Mouse (Mus musculus) MEL (cell line): Measurements from ENCODE around the gene Nme7. TPM values are rescaled to one million over a fixed set of nuclear protein-coding genes. Genes with fewer than 3 reads are reported as not detected.

Experiments used
- DNase-seq: peaks from one replicate; pipeline ENCODE4 v3.0.0; 2011; ENCODE audit warnings: low read depth, low spot score
- H3K27ac ChIP-seq: 2 replicates; pipeline ENCODE4 v1.5.1; 2012; ENCODE audit warnings: low read depth, mild to moderate bottlenecking, control low read depth, low read length, moderate library complexity; ENCODE audit not compliant: control insufficient read depth
- H3K27me3 ChIP-seq, 2 experiments: fragments of 150-350 bp in 1 of 2; sonication (generic) in 1 of 2; 2 replicates each; pipeline ENCODE4 v1.6.1; 2012; ENCODE audit warnings: low read length in 2 of 2, mild to moderate bottlenecking in 2 of 2, improper control_type of control experiment in 1 of 2, moderate library complexity in 1 of 2; ENCODE audit not compliant: insufficient read depth in 2 of 2, control insufficient read depth in 1 of 2
- H3K36me3 ChIP-seq, 2 experiments: 2 replicates each; pipeline ENCODE4 v1.6.1; 2012 to 2014; ENCODE audit warnings: low read length in 2 of 2, improper control_type of control experiment in 1 of 2, inconsistent platforms in 1 of 2, mild to moderate bottlenecking in 1 of 2; ENCODE audit not compliant: insufficient read depth in 2 of 2, control insufficient read depth in 1 of 2
- H3K4me1 ChIP-seq, 2 experiments: fragments of 150-350 bp in 1 of 2; sonication (generic) in 1 of 2; 2 replicates each; pipeline ENCODE4 v1.6.1; 2012; ENCODE audit warnings: low read length in 2 of 2, improper control_type of control experiment in 1 of 2, mild to moderate bottlenecking in 1 of 2; ENCODE audit not compliant: insufficient read depth in 2 of 2, control insufficient read depth in 1 of 2
- H3K4me3 ChIP-seq, 2 experiments: fragments of 150-350 bp in 1 of 2; sonication (generic) in 1 of 2; 2 replicates each; pipeline ENCODE4 v1.5.1; 2012; ENCODE audit warnings: low read depth in 2 of 2, low read length in 2 of 2, mild to moderate bottlenecking in 2 of 2, moderate library complexity in 2 of 2, control low read depth in 1 of 2, improper control_type of control experiment in 1 of 2; ENCODE audit not compliant: control insufficient read depth in 1 of 2, insufficient read depth in 1 of 2
- H3K79me2 ChIP-seq: 2 replicates; pipeline ENCODE4 v1.6.1; 2012; ENCODE audit warnings: mild to moderate bottlenecking, low read length, moderate library complexity; ENCODE audit not compliant: control insufficient read depth, poor library complexity, insufficient read depth
- H3K9ac ChIP-seq: 2 replicates; pipeline ENCODE4 v1.6.1; 2012; ENCODE audit warnings: low read depth, mild to moderate bottlenecking, control low read depth, low read length, moderate library complexity; ENCODE audit not compliant: control insufficient read depth, poor library complexity, severe bottlenecking
- H3K9me3 ChIP-seq: fragments of 150-350 bp; sonication (generic); replicated peaks from 2 replicates; pipeline ENCODE4 v1.6.1; 2012; ENCODE audit warnings: mild to moderate bottlenecking, low read length, improper control_type of control experiment, moderate library complexity; ENCODE audit not compliant: insufficient read depth
- CHD2 ChIP-seq: IDR thresholded peaks from 2 replicates; pipeline ENCODE4 v1.6.1; 2011; ENCODE audit warnings: low read length, improper control_type of control experiment
- ELF1 ChIP-seq: IDR thresholded peaks from 2 replicates; pipeline ENCODE4 v1.6.1; 2014; ENCODE audit warnings: low read depth, mild to moderate bottlenecking, inconsistent platforms, low read length, improper control_type of control experiment, moderate library complexity
- EP300 ChIP-seq, 2 experiments: IDR thresholded peaks; 2 replicates each; pipeline ENCODE4 v1.6.1; 2011; ENCODE audit warnings: improper control_type of control experiment in 2 of 2, low read length in 2 of 2, low read depth in 1 of 2, mild to moderate bottlenecking in 1 of 2
- GABPA ChIP-seq: IDR thresholded peaks from 2 replicates; pipeline ENCODE4 v1.6.1; 2012; ENCODE audit warnings: low read depth, mild to moderate bottlenecking, inconsistent platforms, low read length, improper control_type of control experiment, moderate library complexity
- MAX ChIP-seq: IDR thresholded peaks from 2 replicates; pipeline ENCODE4 v1.6.1; 2011; ENCODE audit warnings: low read length, improper control_type of control experiment
- MEF2A ChIP-seq: IDR thresholded peaks from 2 replicates; pipeline ENCODE4 v1.6.1; 2014; ENCODE audit warnings: low read depth, mild to moderate bottlenecking, inconsistent platforms, low read length, improper control_type of control experiment; ENCODE audit not compliant: poor library complexity, insufficient replicate concordance, severe bottlenecking; ENCODE audit errors: extremely low read depth
- MYB ChIP-seq: IDR thresholded peaks from 2 replicates; pipeline ENCODE4 v1.6.1; 2011; ENCODE audit warnings: mild to moderate bottlenecking, low read depth, low read length, improper control_type of control experiment
- MYC ChIP-seq: IDR thresholded peaks from 2 replicates; pipeline ENCODE4 v1.6.1; 2011; ENCODE audit warnings: low read depth, mild to moderate bottlenecking, low read length, improper control_type of control experiment, moderate library complexity
- NRF1 ChIP-seq: IDR thresholded peaks from 2 replicates; pipeline ENCODE4 v1.6.1; 2014; ENCODE audit warnings: low read depth, mild to moderate bottlenecking, inconsistent platforms, low read length, improper control_type of control experiment, moderate library complexity; ENCODE audit not compliant: poor library complexity, insufficient read depth, severe bottlenecking
- POLR2AphosphoS5 ChIP-seq: IDR thresholded peaks from 2 replicates; pipeline ENCODE4 v1.6.1; 2012; ENCODE audit warnings: low read depth, borderline replicate concordance, mild to moderate bottlenecking, inconsistent platforms, low read length, moderate library complexity, mixed read lengths
- RAD21 ChIP-seq: IDR thresholded peaks from 2 replicates; pipeline ENCODE4 v1.6.1; 2011; ENCODE audit warnings: mild to moderate bottlenecking, low read depth, low read length, improper control_type of control experiment
- RCOR1 ChIP-seq: IDR thresholded peaks from 2 replicates; pipeline ENCODE4 v1.6.1; 2012; ENCODE audit warnings: low read depth, mild to moderate bottlenecking, inconsistent platforms, low read length, improper control_type of control experiment
- TBP ChIP-seq: IDR thresholded peaks from 2 replicates; pipeline ENCODE4 v1.8.0; 2011; ENCODE audit warnings: low read depth, low read length, improper control_type of control experiment
- UBTF ChIP-seq: IDR thresholded peaks from 2 replicates; pipeline ENCODE4 v1.6.1; 2012; ENCODE audit warnings: low read depth, mild to moderate bottlenecking, inconsistent platforms, low read length, improper control_type of control experiment, moderate library complexity, borderline replicate concordance; ENCODE audit not compliant: insufficient read depth
- ZC3H11A ChIP-seq: IDR thresholded peaks from 2 replicates; pipeline ENCODE4 v1.6.1; 2012; ENCODE audit warnings: low read depth, mild to moderate bottlenecking, inconsistent platforms, low read length, improper control_type of control experiment
- ZMIZ1 ChIP-seq: IDR thresholded peaks from 2 replicates; pipeline ENCODE4 v1.6.1; 2012; ENCODE audit warnings: low read depth, mild to moderate bottlenecking, inconsistent platforms, low read length, improper control_type of control experiment, moderate library complexity
- polyA plus RNA-seq, 2 experiments: library from polyadenylated mRNA; stranded (reverse) in 1 of 2; unstranded in 1 of 2; fragments of >175 nt in 1 of 2; fragments of >200 nt in 1 of 2; gene quantifications; 2 replicates each; pipeline versions ENCODE4 v1.2.1 to v1.2.4; 2012; ENCODE audit warnings: low replicate concordance in 2 of 2, low read depth in 1 of 2; ENCODE audit not compliant: insufficient read length in 2 of 2, insufficient read depth in 1 of 2, missing spikeins in 1 of 2
- total RNA-seq: library from RNA; depleted of rRNA; stranded (reverse); fragments of 300-350 nt; gene quantifications from 2 replicates; pipeline ENCODE4 v1.2.3, GENCODE M21; 2012

The Nme7 gene
- total and polyA plus RNA-seq, 3 experiments, result 23.2 to 27.6 TPM; not detected in 1

DNA sequence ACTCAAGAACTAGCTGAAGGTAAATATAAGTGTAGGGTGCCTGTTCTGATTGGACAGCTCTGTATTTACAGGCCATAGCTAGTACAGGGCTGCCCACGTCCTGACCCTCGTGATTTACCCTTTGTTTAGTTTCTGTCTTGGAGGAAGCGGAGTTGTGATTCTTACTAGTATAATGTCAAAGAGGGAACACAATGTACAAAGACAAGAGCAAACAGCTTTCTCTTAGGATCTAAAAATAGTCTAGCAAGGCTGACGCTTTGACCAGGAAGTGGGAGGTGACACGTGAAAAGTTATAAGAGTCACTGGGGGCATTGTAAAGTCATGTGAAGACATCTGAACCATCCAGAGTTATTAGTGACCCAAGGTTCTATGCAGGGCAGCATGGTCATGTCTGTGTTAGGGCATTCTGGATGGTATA lies 101.5 kb downstream of the Nme7 start:
- H3K27ac ChIP-seq, result no peak overlapping the region
- TF ChIP-seq CHD2 (no peak), MYC (no peak), EP300 (IDR thresholded peaks at IDR 0.05; ENCODE audit: low read depth in 1 of 2, low read length in 2 of 2) (no peak), POLR2AphosphoS5 (no peak), ZC3H11A (no peak), ELF1 (no peak), ZMIZ1 (no peak)
- no peak for DNase-seq
- no peaks in the 10 kb centered on the region for H3K27me3 ChIP-seq
- no peaks in the 10 kb centered on the region for H3K79me2 ChIP-seq
- H3K4me3 ChIP-seq, result no peak overlapping the region
- no peaks in the 10 kb centered on the region for H3K9me3 ChIP-seq
- no peaks in the 10 kb centered on the region for H3K4me1 ChIP-seq
- H3K36me3 ChIP-seq, result no peaks in the 10 kb centered on the region
- H3K9ac ChIP-seq, result no peak overlapping the region

DNA sequence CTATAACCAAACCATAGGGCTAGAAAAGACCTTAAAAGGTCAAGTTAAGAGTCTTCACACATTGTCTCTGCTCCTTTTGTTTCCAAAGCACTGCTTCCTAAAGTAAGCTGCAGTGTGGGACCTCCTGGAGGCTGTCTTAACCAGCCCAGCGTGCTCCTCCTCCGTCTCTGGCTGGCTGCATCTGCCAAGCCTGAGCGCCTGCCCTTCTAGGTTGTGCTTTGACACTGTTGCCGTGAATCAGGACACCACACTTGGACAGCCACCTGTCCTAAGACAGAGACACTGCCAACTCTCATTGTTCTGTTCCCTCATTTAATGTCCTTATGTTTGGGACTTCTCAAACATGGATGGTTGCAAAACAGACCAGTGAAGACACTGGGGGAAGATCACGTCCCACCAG lies 102.6 kb downstream of the Nme7 start:
- no peaks in the 10 kb centered on the region for H3K27me3 ChIP-seq
- no peaks in the 10 kb centered on the region for H3K9me3 ChIP-seq
- DNase-seq, result no peak
- H3K4me3 ChIP-seq, result no peak overlapping the region
- TF ChIP-seq GABPA (no peak), MYB (no peak), ZMIZ1 (no peak), EP300 (IDR thresholded peaks at IDR 0.05; ENCODE audit: low read depth in 1 of 2, low read length in 2 of 2) (no peak), RCOR1 (no peak), RAD21 (no peak), MEF2A (no peak), MAX (no peak), UBTF (no peak), NRF1 (no peak), POLR2AphosphoS5 (no peak), TBP (no peak)
- no peaks in the 10 kb centered on the region for H3K4me1 ChIP-seq
- no peaks in the 10 kb centered on the region for H3K36me3 ChIP-seq
- H3K27ac ChIP-seq, result no peak overlapping the region
- H3K9ac ChIP-seq, result no peak overlapping the region
- H3K79me2 ChIP-seq, result no peaks in the 10 kb centered on the region
